Mouse (Mus musculus) myocyte (in vitro differentiated cells): ENCODE data around the gene Kcna4. TPM values are rescaled to one million over a fixed set of nuclear protein-coding genes. Genes with fewer than 3 reads are reported as not detected.

Source experiments
- H3K27me3 ChIP-seq: one replicate; pipeline ENCODE4 v1.6.1; 2011; ENCODE audit not compliant: control insufficient read depth, insufficient read depth, insufficient read length
- H3K36me3 ChIP-seq: one replicate; pipeline ENCODE4 v1.6.1; 2011; ENCODE audit not compliant: control insufficient read depth, insufficient read depth
- H3K4me2 ChIP-seq: one replicate; pipeline ENCODE4 v1.6.1; 2011; ENCODE audit warnings: low read depth, control low read depth
- H3K4me3 ChIP-seq: one replicate; pipeline ENCODE4 v1.5.1; 2011; ENCODE audit warnings: mild to moderate bottlenecking, control low read depth, moderate library complexity
- H3K79me2 ChIP-seq: one replicate; pipeline ENCODE4 v1.6.1; 2011; ENCODE audit not compliant: control insufficient read depth, insufficient read depth
- H3ac ChIP-seq: one replicate; pipeline ENCODE4 v1.6.1; 2011; ENCODE audit not compliant: control insufficient read depth, insufficient read length
- CEBPB ChIP-seq: IDR thresholded peaks from 2 replicates; pipeline ENCODE4 v1.6.1; 2011; ENCODE audit warnings: mild to moderate bottlenecking, moderate library complexity; ENCODE audit not compliant: poor library complexity, insufficient read depth, severe bottlenecking
- E2F4 ChIP-seq: IDR thresholded peaks from one replicate; pipeline ENCODE4 v1.6.1; 2011; ENCODE audit warnings: mild to moderate bottlenecking, control low read depth, moderate library complexity; ENCODE audit not compliant: insufficient read depth
- MAX ChIP-seq: IDR thresholded peaks from one replicate; pipeline ENCODE4 v1.6.1; 2011; ENCODE audit warnings: low read depth, mild to moderate bottlenecking, control low read depth
- MYOD1 ChIP-seq, 3 experiments: IDR thresholded peaks; one replicate each; pipeline ENCODE4 v1.6.1; 2011; ENCODE audit warnings: control low read depth in 2 of 3, low read depth in 2 of 3, mild to moderate bottlenecking in 2 of 3, moderate library complexity in 1 of 3; ENCODE audit not compliant: insufficient read length in 2 of 3, control insufficient read depth in 1 of 3
- MYOG ChIP-seq, 3 experiments: IDR thresholded peaks; one replicate each; pipeline ENCODE4 v1.6.1; 2011; ENCODE audit warnings: control low read depth in 2 of 3, low read depth in 2 of 3, mild to moderate bottlenecking in 2 of 3; ENCODE audit not compliant: insufficient read length in 2 of 3, control insufficient read depth in 1 of 3, insufficient read depth in 1 of 3
- POLR2A ChIP-seq: IDR thresholded peaks from one replicate; pipeline ENCODE4 v1.6.1; 2011; ENCODE audit warnings: low read depth, mild to moderate bottlenecking, control low read depth, moderate library complexity; ENCODE audit not compliant: insufficient read length
- POLR2AphosphoS2 ChIP-seq: IDR thresholded peaks from one replicate; pipeline ENCODE4 v1.6.1; 2011; ENCODE audit warnings: low read depth, control low read depth; ENCODE audit not compliant: insufficient read length
- REST ChIP-seq: IDR thresholded peaks from one replicate; pipeline ENCODE4 v1.6.1; 2011; ENCODE audit warnings: mild to moderate bottlenecking, control low read depth, moderate library complexity; ENCODE audit not compliant: insufficient read depth, insufficient read length
- SRF ChIP-seq: IDR thresholded peaks from one replicate; pipeline ENCODE4 v1.6.1; 2011; ENCODE audit warnings: low read depth; ENCODE audit not compliant: control insufficient read depth, insufficient read length
- TCF12 ChIP-seq: IDR thresholded peaks from one replicate; pipeline ENCODE4 v1.6.1; 2011; ENCODE audit warnings: mild to moderate bottlenecking, control low read depth; ENCODE audit not compliant: poor library complexity, insufficient read depth, severe bottlenecking
- TCF3 ChIP-seq: IDR thresholded peaks from one replicate; pipeline ENCODE4 v1.6.1; 2011; ENCODE audit warnings: low read depth, control low read depth; ENCODE audit not compliant: insufficient read length
- USF1 ChIP-seq: IDR thresholded peaks from one replicate; pipeline ENCODE4 v1.6.1; 2011; ENCODE audit warnings: low read depth, mild to moderate bottlenecking, control low read depth, moderate library complexity
- polyA plus RNA-seq: library from polyadenylated mRNA; unstranded; fragments of >200 nt; fragmentation: generic; extraction: Trizol; gene quantifications from one replicate; pipeline ENCODE4 v1.2.1, GENCODE M21; 2012; ENCODE audit warnings: missing spikeins

Gene Kcna4
- polyA plus RNA-seq, 1 experiment, result 0.02 TPM

DNA sequence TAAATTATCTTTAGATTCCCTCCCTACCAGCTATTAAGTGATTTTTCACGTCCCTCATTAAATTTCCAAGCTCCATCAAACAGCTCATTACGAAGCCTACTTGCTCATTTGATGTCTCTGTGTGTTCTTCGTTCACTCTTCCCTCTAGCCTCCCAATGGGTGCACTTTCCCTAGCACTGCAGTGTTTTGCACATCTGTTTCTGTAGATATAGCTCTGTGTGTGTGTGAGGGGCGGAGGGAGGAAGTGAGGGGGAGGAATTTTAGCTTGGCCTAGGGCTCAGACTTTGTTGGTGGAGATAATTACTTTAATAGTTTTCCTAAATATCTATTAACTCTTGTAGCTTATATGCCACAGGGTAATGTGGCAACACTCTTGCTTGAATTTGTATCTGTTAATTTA, 54.4 kb downstream of the Kcna4 start:
- H3K36me3 ChIP-seq, result no peaks in the 10 kb centered on the region
- H3K27me3 ChIP-seq, result no peaks in the 10 kb centered on the region
- no peak overlapping the region for H3K4me3 ChIP-seq
- TF ChIP-seq MYOG (IDR thresholded peaks at IDR 0.05; ENCODE audit: control insufficient read depth in 1 of 3, insufficient read depth in 1 of 3, insufficient read length in 2 of 3, low read depth in 2 of 3), result no peak
- TF ChIP-seq E2F4, result no peak
- TF ChIP-seq CEBPB, result no peak
- no peak for TF ChIP-seq REST
- no peak for TF ChIP-seq POLR2A
- no peak for TF ChIP-seq MYOD1 (IDR thresholded peaks at IDR 0.05; ENCODE audit: control insufficient read depth in 1 of 3, insufficient read length in 2 of 3, low read depth in 2 of 3)
- no peak for TF ChIP-seq MAX
- TF ChIP-seq TCF3, result no peak
- no peak for TF ChIP-seq USF1
- H3K79me2 ChIP-seq, result no peaks in the 10 kb centered on the region
- H3K4me2 ChIP-seq, result no peak overlapping the region
- no peak overlapping the region for H3ac ChIP-seq

DNA sequence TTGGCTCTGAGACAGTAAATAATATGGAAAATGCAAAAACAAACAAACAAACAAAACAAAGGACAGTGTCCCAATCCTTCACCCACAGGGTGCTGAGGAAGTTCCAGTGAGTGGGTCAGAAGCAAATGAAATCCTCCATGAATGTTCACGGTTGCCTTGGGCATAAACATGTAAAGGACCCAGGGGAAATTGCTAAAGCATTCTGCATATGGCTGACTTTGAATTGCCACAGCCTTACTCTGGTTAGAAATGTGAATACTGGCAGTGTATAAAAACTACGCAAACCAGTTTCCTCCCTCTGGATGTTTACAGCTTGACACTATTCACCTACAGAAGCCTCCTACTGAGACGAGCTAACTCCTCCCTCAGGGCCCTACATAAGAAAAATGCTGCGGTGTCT, 54.9 kb downstream of the Kcna4 start:
- H3K4me2 ChIP-seq, result no peak overlapping the region
- TF ChIP-seq POLR2AphosphoS2 (no peak), E2F4 (no peak), REST (no peak), SRF (no peak), POLR2A (no peak), CEBPB (no peak), USF1 (no peak), MYOG (IDR thresholded peaks at IDR 0.05; ENCODE audit: control insufficient read depth in 1 of 3, insufficient read depth in 1 of 3, insufficient read length in 2 of 3, low read depth in 2 of 3) (no peak), TCF3 (no peak), MAX (no peak), TCF12 (no peak), MYOD1 (IDR thresholded peaks at IDR 0.05; ENCODE audit: control insufficient read depth in 1 of 3, insufficient read length in 2 of 3, low read depth in 2 of 3) (no peak)
- H3K36me3 ChIP-seq, result no peaks in the 10 kb centered on the region
- no peaks in the 10 kb centered on the region for H3K27me3 ChIP-seq
- no peak overlapping the region for H3K4me3 ChIP-seq
- H3ac ChIP-seq, result no peak overlapping the region
- no peaks in the 10 kb centered on the region for H3K79me2 ChIP-seq

Other genes starting within 250 kb of the Kcna4 start
- not detected for gene Fshb, start 231.0 kb upstream of the Kcna4 start, polyA plus RNA-seq